In genomic region chr10:52405160-52405559, GRCm38 (mm10) we compare ENCODE assay signal across 38 mouse cellular contexts. TPM values are rescaled to one million over a fixed set of nuclear protein-coding genes. Genes with fewer than 3 reads are reported as not detected.
"Had no signal": no experiment of that assay in that cellular context is flagged by ENCODE, and none has a peak within 500 bp of the region (broad histone marks: within the 10 kb centered on the region; RNA-seq: fewer than 3 reads in every experiment).

No protein-coding gene starts in this region.

- H3K4me1 ChIP-seq: heart, embryonic 10.5 days; heart, embryonic 12.5 days; hindbrain, embryonic 10.5 days; hindbrain, embryonic 12.5 days; intestine, embryonic 15.5 days; limb, embryonic 13.5 days; limb, embryonic 15.5 days; liver, embryonic 12.5 days had no signal

- H3K4me3 ChIP-seq: heart, embryonic 10.5 days; heart, embryonic 12.5 days; hindbrain, embryonic 10.5 days; hindbrain, embryonic 12.5 days; intestine, embryonic 15.5 days; layer of hippocampus, adult 2 months; left cerebral cortex, adult 2 months; limb, embryonic 13.5 days; limb, embryonic 15.5 days; liver, embryonic 12.5 days had no signal

- H3K27me3 ChIP-seq: heart, embryonic 12.5 days; hindbrain, embryonic 12.5 days; intestine, embryonic 15.5 days; limb, embryonic 13.5 days; limb, embryonic 15.5 days had no signal

- ATAC-seq: hindbrain, embryonic 16.5 days; inflammation-experienced regulatory T-cells, adult 6 months; intestine, embryonic 15.5 days; intestine, postnatal 0 days; liver, embryonic 12.5 days had no signal

- H3K36me3 ChIP-seq: heart, embryonic 10.5 days; heart, embryonic 12.5 days; hindbrain, embryonic 10.5 days; hindbrain, embryonic 12.5 days; intestine, embryonic 15.5 days; limb, embryonic 13.5 days; limb, embryonic 15.5 days; liver, embryonic 12.5 days had no signal

- H3K9ac ChIP-seq: heart, embryonic 12.5 days; hindbrain, embryonic 12.5 days; hindbrain, embryonic 14.5 days; intestine, embryonic 15.5 days; limb, embryonic 13.5 days; limb, embryonic 15.5 days; liver, embryonic 12.5 days; liver, embryonic 14.5 days had no signal

- H3K4me2 ChIP-seq: heart, embryonic 12.5 days; hindbrain, embryonic 12.5 days; hindbrain, embryonic 14.5 days; intestine, embryonic 15.5 days; limb, embryonic 13.5 days; limb, embryonic 15.5 days; liver, embryonic 12.5 days had no signal

- H3K27ac ChIP-seq: heart, embryonic 10.5 days; hindbrain, embryonic 10.5 days; hindbrain, embryonic 12.5 days; hindbrain, embryonic 14.5 days; intestine, embryonic 15.5 days; layer of hippocampus, adult 2 months; left cerebral cortex, adult 2 months; limb, embryonic 13.5 days; limb, embryonic 15.5 days; liver, embryonic 12.5 days; liver, embryonic 14.5 days had no signal

- H3K9me3 ChIP-seq: heart, embryonic 10.5 days; heart, embryonic 12.5 days; hindbrain, embryonic 10.5 days; hindbrain, embryonic 12.5 days; intestine, embryonic 15.5 days; limb, embryonic 13.5 days; limb, embryonic 15.5 days; liver, embryonic 12.5 days had no signal

- DNase-seq: gastrocnemius, postnatal 25 days; heart, adult 18-20 months; heart, postnatal 10 days; heart, postnatal 4 days; kidney, adult 18-20 months; kidney, postnatal 10 days; kidney, postnatal 25 days; kidney, postnatal 4 days had no signal

RNA-seq across cellular contexts. Expression of gene Nepn, which starts 16.4 kb away (rescaled TPM):
- total RNA-seq: granulocyte monocyte progenitor cell, adult 5-6 weeks; heart, postnatal 10 days; layer of hippocampus, adult 2 months; layer of hippocampus, postnatal 10 days; layer of hippocampus, postnatal 25 days; left cerebral cortex, adult 2 months; left cerebral cortex, postnatal 14 days; left cerebral cortex, postnatal 36 days; liver, adult 2 months had no signal
- polyA plus RNA-seq: heart, embryonic 12.5 days; heart, embryonic 14.5 days; heart, embryonic 16.5 days; hindbrain, embryonic 10.5 days; hindbrain, embryonic 12.5 days; hindbrain, embryonic 14.5 days; hindbrain, embryonic 16.5 days; inflammation-experienced regulatory T-cells, adult 6 months; limb, embryonic 11.5 days; limb, embryonic 15.5 days; liver, adult 2 months had no signal

RNA-seq across cellular contexts. Expression of gene Gm26741, which starts 46.6 kb away (rescaled TPM):
- total RNA-seq: gastrocnemius, adult 18-20 months; gastrocnemius, adult 8-10 months; gastrocnemius, postnatal 25 days; gastrocnemius, postnatal 4 days; granulocyte monocyte progenitor cell, adult 5-6 weeks; heart, adult 18-20 months; heart, adult 8-10 months; heart, postnatal 10 days; heart, postnatal 25 days; heart, postnatal 4 days; layer of hippocampus, adult 2 months; layer of hippocampus, postnatal 10 days; layer of hippocampus, postnatal 25 days; left cerebral cortex, adult 2 months; left cerebral cortex, postnatal 14 days; left cerebral cortex, postnatal 36 days; liver, adult 2 months had no signal
- polyA plus RNA-seq: heart, embryonic 10.5 days; heart, embryonic 12.5 days; heart, embryonic 14.5 days; heart, embryonic 16.5 days; hindbrain, embryonic 10.5 days; hindbrain, embryonic 12.5 days; hindbrain, embryonic 14.5 days; hindbrain, embryonic 16.5 days; inflammation-experienced regulatory T-cells, adult 6 months; intestine, embryonic 15.5 days; intestine, postnatal 0 days; kidney, embryonic 16.5 days; limb, embryonic 11.5 days; limb, embryonic 13.5 days; limb, embryonic 15.5 days; liver, adult 2 months; liver, embryonic 12.5 days; liver, embryonic 14.5 days had no signal
